Comparison of ENCODE assay signal across 1 mouse cellular context in the genomic region with DNA sequence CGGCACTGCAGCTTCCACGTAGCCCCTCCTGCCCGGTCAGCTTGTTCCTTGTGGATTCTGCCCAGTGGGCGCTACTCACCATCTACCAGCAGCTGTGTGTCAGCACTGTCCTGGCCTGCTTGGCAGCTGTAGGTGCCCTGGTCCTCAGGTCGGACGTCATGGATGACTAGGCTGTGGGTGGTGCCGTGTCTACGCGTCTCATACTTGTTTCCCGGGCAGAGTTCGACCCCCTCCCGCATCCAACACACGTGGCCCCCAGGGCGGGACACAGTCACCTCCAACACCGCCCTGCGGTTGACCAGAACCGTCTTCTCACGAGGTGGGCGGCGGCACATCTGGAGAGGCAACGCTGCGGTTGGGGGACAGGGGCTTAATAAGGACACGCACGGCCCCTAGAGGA.
TF ChIP-seq lines count a peak whose summit lies in the region.

No protein-coding gene starts in this region.

TF ChIP-seq in CH12.LX, 34 proteins besides CTCF, POLR2A, EP300 and RAD21:
- TF ChIP-seq NRF1 (IDR thresholded peaks at IDR 0.05; ENCODE audit: low read depth, low read length) (no peak), ELF1 (IDR thresholded peaks at IDR 0.05; ENCODE audit: low read depth, low read length) (no peak), USF2 (conservative IDR thresholded peaks at IDR 0.05; ENCODE audit: low read depth, low read length) (no peak), GABPA (IDR thresholded peaks at IDR 0.05; ENCODE audit: insufficient replicate concordance, low read depth, low read length) (no peak), MAX (IDR thresholded peaks at IDR 0.05; ENCODE audit: low read length) (no peak), NELFE (IDR thresholded peaks at IDR 0.05; ENCODE audit: low read depth, low read length) (no peak)
